Mouse (Mus musculus): Measurements from ENCODE around the gene Stac3. TPM values are rescaled to one million over a fixed set of nuclear protein-coding genes. Genes with fewer than 3 reads are reported as not detected.
A peak's percentile ranks its signal among the peaks of the same experiment; 100 is the strongest.

Stac3 gene
- polyA plus RNA-seq, 1 experiment from 2014 or later, result 2.0 TPM

DNA sequence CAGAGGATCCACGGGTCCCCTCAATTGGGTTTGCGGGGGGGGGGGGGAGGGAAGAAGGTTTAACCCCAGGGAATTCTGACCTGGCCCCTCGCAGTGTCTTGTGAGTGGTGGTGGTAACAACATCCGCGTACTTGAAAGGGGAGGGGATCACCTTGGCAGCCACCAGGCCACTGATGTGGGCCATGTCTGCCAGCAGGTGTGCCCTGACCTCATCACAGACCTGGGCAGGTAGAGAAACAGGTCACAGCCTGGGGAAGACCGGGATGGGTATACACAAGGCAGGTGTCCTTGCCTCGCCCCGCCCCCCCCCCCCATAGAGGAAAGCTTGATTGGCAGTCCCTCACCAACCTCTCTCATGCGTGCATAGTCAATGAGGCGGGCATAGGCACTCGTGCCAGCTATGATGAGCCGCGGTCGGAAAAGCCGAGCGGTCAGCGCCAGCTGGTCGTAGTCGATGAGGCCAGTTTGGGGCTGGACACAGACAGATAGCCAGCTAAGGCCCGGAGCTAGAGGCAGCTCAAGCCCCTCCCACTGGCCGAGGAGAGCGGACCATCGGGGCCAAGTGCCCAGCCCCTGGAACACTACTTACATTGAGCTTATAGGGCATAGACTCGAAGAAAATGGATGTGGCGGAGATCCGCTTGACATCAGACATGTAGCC lies 17.7 kb downstream of the Stac3 start:
- no peak for ATAC-seq
- peaks cover 11% of the 10 kb centered on the region for H3K36me3 ChIP-seq (ENCODE audit: control insufficient read depth, insufficient read depth, low read length)
- H3K4me1 ChIP-seq (ENCODE audit: control insufficient read depth, insufficient read depth, low read depth, low read length), result peaks cover 26% of the 10 kb centered on the region
- H3K27me3 ChIP-seq (replicated peaks; ENCODE audit: control insufficient read depth, insufficient read depth, low read length), result peaks cover 2% of the 10 kb centered on the region; the same call in 1 of the 2 replicates
- H3K4me3 ChIP-seq (ENCODE audit: low read length), result no peak overlapping the region
- no peaks in the 10 kb centered on the region for H3K9me3 ChIP-seq (ENCODE audit: control insufficient read depth, low read length)
- no peak overlapping the region for H3K27ac ChIP-seq (ENCODE audit: low read depth, low read length)
- no peak overlapping the region for H3K9ac ChIP-seq (ENCODE audit: low read depth, low read length)
- 95% methylated on average over 26 of the region's 26 CpGs for WGBS
- H3K4me2 ChIP-seq (ENCODE audit: low read length), result no peak overlapping the region

DNA sequence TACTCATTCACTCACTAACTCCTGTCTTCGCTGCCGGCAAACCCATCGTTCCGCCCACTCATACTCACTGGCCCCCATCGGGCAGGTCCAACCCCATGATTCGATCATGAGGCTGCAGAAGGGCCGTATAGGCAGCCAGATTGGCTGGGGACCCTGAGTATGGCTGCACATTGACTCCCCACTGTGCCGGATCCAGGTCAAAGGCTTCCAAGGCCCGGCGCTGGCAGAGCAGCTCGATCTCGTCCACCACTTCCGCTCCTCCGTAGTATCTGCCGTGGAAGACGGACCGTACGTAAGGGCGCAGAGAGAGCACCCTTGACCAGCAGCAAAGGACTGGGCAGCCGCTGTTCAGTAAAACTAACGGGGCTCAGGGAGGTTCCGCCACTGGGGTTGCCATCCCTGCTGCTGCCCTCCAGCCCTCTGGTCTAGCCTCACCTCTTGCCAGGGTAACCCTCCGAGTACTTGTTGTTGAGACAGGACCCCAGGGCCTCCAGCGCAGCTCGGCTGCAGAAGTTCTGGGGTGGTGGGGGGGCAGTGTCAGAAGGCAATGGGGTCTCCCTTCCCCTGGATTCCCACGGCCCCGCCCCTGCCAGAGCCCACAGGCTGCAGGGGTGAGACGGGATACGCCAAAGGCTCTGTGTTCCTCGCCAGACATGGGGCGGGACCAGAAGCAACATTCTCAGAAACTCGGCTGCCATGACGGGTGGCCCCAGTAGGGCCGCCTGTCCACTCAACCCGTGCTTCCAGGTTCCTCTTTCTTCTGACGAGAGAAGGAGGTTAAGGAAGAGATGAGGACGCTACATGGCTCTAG lies 18.6 kb downstream of the Stac3 start:
- WGBS, result 94% methylated on average over 37 of the region's 37 CpGs
- Histone ChIP-seq H3K4me2 (ENCODE audit: low read length) (no peak overlapping the region), H3K4me1 (ENCODE audit: control insufficient read depth, insufficient read depth, low read depth, low read length) (peaks cover 31% of the 10 kb centered on the region), H3K9ac (ENCODE audit: low read depth, low read length) (no peak overlapping the region), H3K9me3 (ENCODE audit: control insufficient read depth, low read length) (no peaks in the 10 kb centered on the region), H3K36me3 (ENCODE audit: control insufficient read depth, insufficient read depth, low read length) (peaks cover 11% of the 10 kb centered on the region), H3K27ac (ENCODE audit: low read depth, low read length) (no peak overlapping the region), H3K4me3 (ENCODE audit: low read length) (no peak overlapping the region), H3K27me3 (replicated peaks; ENCODE audit: control insufficient read depth, insufficient read depth, low read length) (peaks cover 2% of the 10 kb centered on the region; the same call in 1 of the 2 replicates)
- no peak for ATAC-seq

DNA sequence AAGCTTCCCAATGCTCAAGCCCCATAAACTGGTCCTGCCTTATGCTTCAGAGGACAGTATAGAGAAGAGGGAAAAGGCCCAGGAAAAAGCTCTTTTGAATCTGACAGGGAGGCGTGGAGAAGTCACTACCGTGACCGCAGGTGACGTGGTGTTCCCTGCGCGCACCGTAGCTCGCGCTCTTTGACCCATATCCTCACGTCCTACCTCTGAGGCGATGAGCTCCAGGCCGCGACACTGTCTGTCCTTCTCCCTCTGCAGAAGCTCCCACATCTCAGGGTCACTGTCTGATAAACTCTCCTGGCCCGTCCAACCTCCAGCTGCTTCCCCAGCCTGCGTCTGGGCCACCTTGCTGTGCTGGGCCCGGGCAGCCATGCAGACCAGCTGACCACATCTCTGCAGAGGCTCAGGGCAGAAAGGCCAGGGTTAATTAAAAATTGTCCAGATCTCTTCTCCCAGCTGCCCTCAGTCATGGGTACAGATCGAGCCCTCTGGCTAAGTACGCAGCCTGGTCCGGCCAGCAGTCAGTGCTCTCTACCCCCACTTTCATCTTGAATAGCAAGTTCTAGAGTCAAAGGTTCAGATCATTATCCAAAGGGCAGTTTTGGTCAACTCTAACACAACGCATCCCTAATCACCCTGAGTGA lies 19.4 kb downstream of the Stac3 start:
- WGBS, result 74% methylated on average over 20 of the region's 20 CpGs
- peaks cover 31% of the 10 kb centered on the region for H3K4me1 ChIP-seq (ENCODE audit: control insufficient read depth, insufficient read depth, low read depth, low read length)
- H3K9me3 ChIP-seq (ENCODE audit: control insufficient read depth, low read length), result no peaks in the 10 kb centered on the region
- peak overlapping the region; percentile 38 for H3K9ac ChIP-seq (ENCODE audit: low read depth, low read length)
- ATAC-seq, result no peak
- H3K4me3 ChIP-seq (ENCODE audit: low read length), result no peak overlapping the region
- H3K36me3 ChIP-seq (ENCODE audit: control insufficient read depth, insufficient read depth, low read length), result peaks cover 11% of the 10 kb centered on the region
- no peak overlapping the region for H3K27ac ChIP-seq (ENCODE audit: low read depth, low read length)
- H3K4me2 ChIP-seq (ENCODE audit: low read length), result peak overlapping the region; percentile 90; the same call in 1 of the 2 replicates
- peaks cover 2% of the 10 kb centered on the region; the same call in 1 of the 2 replicates for H3K27me3 ChIP-seq (replicated peaks; ENCODE audit: control insufficient read depth, insufficient read depth, low read length)

DNA sequence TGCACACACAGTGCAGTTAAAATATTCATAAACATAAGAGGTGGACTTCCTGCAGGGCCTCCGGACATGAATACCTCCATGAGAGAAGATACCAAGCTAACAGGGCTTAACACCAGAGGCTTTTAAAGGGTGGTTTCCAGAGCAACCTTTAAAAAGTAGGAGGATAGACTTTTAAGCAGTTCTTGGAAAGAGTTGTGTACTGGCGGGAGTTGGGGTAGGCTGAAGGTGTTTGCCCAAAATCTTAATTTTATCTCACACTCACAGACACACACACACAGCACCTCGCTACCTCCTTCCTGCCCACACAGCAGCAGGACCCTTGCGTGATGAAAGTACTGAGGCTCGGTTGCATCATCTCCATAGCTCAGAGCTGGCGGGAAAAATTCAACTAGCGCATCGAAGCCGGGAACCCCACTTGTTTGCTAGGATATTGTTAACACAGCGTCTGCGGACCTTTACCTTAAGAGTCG lies 20.2 kb downstream of the Stac3 start:
- Histone ChIP-seq H3K4me1 (ENCODE audit: control insufficient read depth, insufficient read depth, low read depth, low read length) (peaks cover 35% of the 10 kb centered on the region), H3K9ac (ENCODE audit: low read depth, low read length) (peak overlapping the region; percentile 73), H3K27ac (ENCODE audit: low read depth, low read length) (no peak overlapping the region), H3K36me3 (ENCODE audit: control insufficient read depth, insufficient read depth, low read length) (peaks cover 11% of the 10 kb centered on the region), H3K4me2 (ENCODE audit: low read length) (peak overlapping the region; percentile 90), H3K4me3 (ENCODE audit: low read length) (peak overlapping the region; percentile 65), H3K9me3 (ENCODE audit: control insufficient read depth, low read length) (no peaks in the 10 kb centered on the region), H3K27me3 (replicated peaks; ENCODE audit: control insufficient read depth, insufficient read depth, low read length) (peaks cover 4% of the 10 kb centered on the region; the same call in 1 of the 2 replicates)
- WGBS, result 11% methylated on average over 12 of the region's 12 CpGs
- no peak for ATAC-seq

DNA sequence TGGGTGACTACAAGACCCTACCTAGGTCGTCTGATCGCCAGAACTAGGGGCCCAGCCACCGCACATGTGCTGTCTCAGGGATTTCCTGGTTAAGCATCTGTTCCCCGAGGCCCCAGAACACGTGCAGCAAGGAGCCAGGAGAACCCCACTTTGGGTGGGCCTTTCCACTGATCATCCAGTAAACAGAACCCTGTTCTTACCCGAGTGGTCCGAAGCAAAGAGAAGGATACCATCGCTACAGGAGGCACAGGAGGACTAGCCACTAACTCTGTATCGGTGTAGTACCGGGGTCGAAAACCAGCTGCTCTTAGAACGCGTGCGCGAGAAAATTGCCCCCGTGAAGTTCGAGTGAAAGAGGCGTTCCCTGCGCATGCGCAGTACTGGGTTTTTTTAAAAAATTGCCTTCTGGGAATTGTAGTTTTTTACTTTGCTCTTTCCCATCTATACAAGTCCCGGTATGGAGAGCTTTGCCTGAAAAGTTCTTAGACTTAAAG lies 20.6 kb downstream of the Stac3 start, which contains the start of gene Shmt2:
Shmt2 (minus strand) TSS at position 357 of the 494 bp plus-strand sequence.
- Histone ChIP-seq H3K36me3 (ENCODE audit: control insufficient read depth, insufficient read depth, low read length) (peaks cover 11% of the 10 kb centered on the region), H3K4me2 (ENCODE audit: low read length) (peak within 1 kb of the TSS; percentile 90), H3K4me1 (ENCODE audit: control insufficient read depth, insufficient read depth, low read depth, low read length) (peaks cover 35% of the 10 kb centered on the region), H3K27ac (ENCODE audit: low read depth, low read length) (no peak within 1 kb of the TSS), H3K9me3 (ENCODE audit: control insufficient read depth, low read length) (no peaks in the 10 kb centered on the region), H3K4me3 (ENCODE audit: low read length) (peak within 1 kb of the TSS; percentile 65), H3K9ac (ENCODE audit: low read depth, low read length) (peak within 1 kb of the TSS; percentile 73), H3K27me3 (replicated peaks; ENCODE audit: control insufficient read depth, insufficient read depth, low read length) (peaks cover 7% of the 10 kb centered on the region)
- under 1% methylated on average over 21 of the region's 21 CpGs for WGBS
- ATAC-seq, result peak; percentile 70

DNA sequence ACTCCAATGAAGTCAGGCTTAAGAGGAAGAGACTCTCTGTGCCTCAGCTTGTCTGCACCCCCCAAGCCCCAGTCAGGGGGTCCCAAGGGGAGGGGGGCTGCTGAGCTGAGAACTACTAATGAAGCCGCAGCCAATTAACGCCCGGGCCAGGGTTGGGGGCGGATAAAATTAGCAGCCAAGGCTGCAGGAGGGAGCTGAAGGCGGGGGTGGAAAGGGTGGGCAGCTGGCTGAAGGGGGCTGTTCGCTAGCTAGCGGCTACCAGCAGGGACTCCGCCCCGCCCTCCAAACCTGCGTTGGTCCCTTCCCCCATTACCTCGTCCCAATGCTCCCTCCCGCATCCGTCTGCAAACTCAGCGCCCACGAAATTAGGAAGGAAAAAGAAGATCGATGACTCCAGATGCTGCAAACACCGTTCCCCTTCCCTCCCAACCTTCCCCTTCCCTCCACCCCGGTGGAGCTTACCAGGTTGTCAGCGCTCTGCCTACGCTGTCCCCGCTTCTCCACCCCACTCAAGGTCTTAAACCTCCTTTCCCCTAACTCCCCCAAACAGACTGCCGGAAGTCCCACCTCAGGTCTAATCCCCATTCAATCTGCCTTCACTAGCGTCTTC lies 23.3 kb downstream of the Stac3 start:
- Histone ChIP-seq H3K9ac (ENCODE audit: low read depth, low read length) (peak overlapping the region; percentile 4; the same call in 1 of the 2 replicates), H3K4me2 (ENCODE audit: low read length) (0 out of 2 replicates have a peak overlapping the region, but pooled peaks have one; percentile 25), H3K27me3 (replicated peaks; ENCODE audit: control insufficient read depth, insufficient read depth, low read length) (peaks cover 21% of the 10 kb centered on the region), H3K4me3 (ENCODE audit: low read length) (no peak overlapping the region), H3K27ac (ENCODE audit: low read depth, low read length) (no peak overlapping the region; the same call in 1 of the 2 replicates), H3K4me1 (ENCODE audit: control insufficient read depth, insufficient read depth, low read depth, low read length) (peaks cover 56% of the 10 kb centered on the region), H3K36me3 (ENCODE audit: control insufficient read depth, insufficient read depth, low read length) (no peaks in the 10 kb centered on the region), H3K9me3 (ENCODE audit: control insufficient read depth, low read length) (no peaks in the 10 kb centered on the region)
- no peak for ATAC-seq
- 5% methylated on average over 23 of the region's 23 CpGs for WGBS

DNA sequence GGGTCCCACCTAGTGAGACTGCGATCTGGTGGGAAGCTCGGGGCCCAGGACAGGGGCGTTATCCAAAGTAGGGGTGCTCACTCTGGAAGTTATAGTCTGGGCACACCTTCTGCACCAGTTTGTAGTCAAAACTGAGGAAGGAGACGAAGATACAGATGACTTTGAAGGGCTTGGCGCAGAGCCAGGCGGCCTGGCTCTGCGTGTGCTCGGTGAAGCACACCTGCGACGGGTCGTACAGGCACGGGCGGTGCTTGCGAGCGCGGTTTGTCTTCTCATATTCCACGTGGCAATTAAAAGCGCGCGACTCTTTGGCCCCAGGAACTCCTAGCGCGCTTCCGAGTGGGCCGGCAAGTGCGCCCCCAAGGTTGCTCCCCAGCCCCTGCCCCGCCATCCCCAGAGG lies 24.6 kb downstream of the Stac3 start:
- H3K4me3 ChIP-seq (ENCODE audit: low read length), result peak overlapping the region; percentile 23; the same call in 1 of the 2 replicates
- H3K36me3 ChIP-seq (ENCODE audit: control insufficient read depth, insufficient read depth, low read length), result no peaks in the 10 kb centered on the region
- H3K4me2 ChIP-seq (ENCODE audit: low read length), result peak overlapping the region; percentile 94
- H3K27me3 ChIP-seq (replicated peaks; ENCODE audit: control insufficient read depth, insufficient read depth, low read length), result peaks cover 24% of the 10 kb centered on the region
- peak overlapping the region; percentile 48 for H3K9ac ChIP-seq (ENCODE audit: low read depth, low read length)
- peaks cover 58% of the 10 kb centered on the region for H3K4me1 ChIP-seq (ENCODE audit: control insufficient read depth, insufficient read depth, low read depth, low read length)
- no peak for ATAC-seq
- H3K9me3 ChIP-seq (ENCODE audit: control insufficient read depth, low read length), result no peaks in the 10 kb centered on the region
- WGBS, result 2% methylated on average over 26 of the region's 26 CpGs
- H3K27ac ChIP-seq (ENCODE audit: low read depth, low read length), result peak overlapping the region; percentile 34; the same call in 1 of the 2 replicates

DNA sequence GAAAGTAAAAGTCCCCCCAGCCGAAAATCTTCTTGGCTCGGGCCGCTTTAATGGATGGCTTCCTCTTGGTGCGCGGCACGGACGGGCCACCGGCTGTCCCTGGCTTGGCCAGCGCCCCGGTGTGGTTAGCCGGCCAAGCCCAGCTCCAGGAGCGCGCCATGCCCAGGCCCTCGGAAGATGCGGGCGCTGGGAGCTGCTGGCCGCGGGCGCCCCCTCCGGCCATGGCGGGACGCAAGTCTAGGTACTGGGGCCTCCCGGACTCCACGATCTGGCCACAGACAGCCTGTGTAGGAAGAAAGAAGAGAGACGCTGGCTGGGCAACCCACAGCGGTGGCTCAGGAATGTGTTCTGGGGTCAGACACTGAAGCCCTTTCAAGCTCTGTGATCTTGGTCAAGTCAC lies 25.2 kb downstream of the Stac3 start:
- Histone ChIP-seq H3K9ac (ENCODE audit: low read depth, low read length) (peak overlapping the region; percentile 48), H3K9me3 (ENCODE audit: control insufficient read depth, low read length) (no peaks in the 10 kb centered on the region), H3K4me1 (ENCODE audit: control insufficient read depth, insufficient read depth, low read depth, low read length) (peaks cover 57% of the 10 kb centered on the region), H3K4me3 (ENCODE audit: low read length) (peak overlapping the region; percentile 23), H3K4me2 (ENCODE audit: low read length) (peak overlapping the region; percentile 94), H3K27ac (ENCODE audit: low read depth, low read length) (peak overlapping the region; percentile 64), H3K27me3 (replicated peaks; ENCODE audit: control insufficient read depth, insufficient read depth, low read length) (peaks cover 24% of the 10 kb centered on the region), H3K36me3 (ENCODE audit: control insufficient read depth, insufficient read depth, low read length) (no peaks in the 10 kb centered on the region)
- under 1% methylated on average over 24 of the region's 26 CpGs for WGBS
- ATAC-seq, result peak; percentile 7; the same call in 1 of the 2 replicates
